Comparison of ENCODE assay signal across 8 mouse cellular contexts in genomic region chr2:164939106-164939505, GRCm38 (mm10). TPM values are rescaled to one million over a fixed set of nuclear protein-coding genes. Genes with fewer than 3 reads are reported as not detected.
DNase-seq lines count a peak whose midpoint lies in the region; ATAC-seq and TF ChIP-seq lines count a peak whose summit lies in the region.

No protein-coding gene starts in this region.

- H3K4me2 ChIP-seq in kidney, embryonic 15.5 days: peak overlapping the region; percentile 64
- peak overlapping the region; percentile 63 for H3K4me2 ChIP-seq in forebrain, embryonic 12.5 days
- peak overlapping the region; percentile 57 for H3K4me2 ChIP-seq in liver, embryonic 15.5 days

- no peak overlapping the region for H3K27ac ChIP-seq in kidney, embryonic 15.5 days
- H3K27ac ChIP-seq in forebrain, embryonic 12.5 days: peak overlapping the region; percentile 70
- no peak overlapping the region for H3K27ac ChIP-seq in liver, embryonic 15.5 days (replicated peaks)

- intact Hi-C loops in gastrocnemius, postnatal 14 days (cut with DNase I; ENCODE audit: low total_unique reads): no loop called here

- no peaks in the 10 kb centered on the region for H3K36me3 ChIP-seq in kidney, embryonic 15.5 days
- no peaks in the 10 kb centered on the region for H3K36me3 ChIP-seq in forebrain, embryonic 12.5 days (replicated peaks)
- no peaks in the 10 kb centered on the region for H3K36me3 ChIP-seq in liver, embryonic 15.5 days (replicated peaks)

- DNase-seq in kidney, postnatal 10 days: no peak
- DNase-seq in brain, embryonic 14.5 days (ENCODE audit: low read depth): peak; percentile 56
- DNase-seq in gastrocnemius, postnatal 14 days: no peak
- DNase-seq in spleen, postnatal 36 days (ENCODE audit: low spot score in 2 of 2): no peak

- no peak for TF ChIP-seq CTCF in brain, embryonic 14.5 days (IDR thresholded peaks at IDR 0.05; ENCODE audit: borderline replicate concordance, extremely low read depth, insufficient read depth, insufficient read length)

- WGBS in kidney, embryonic 15.5 days: 2% methylated on average over 11 of the region's 11 CpGs
- 1% methylated on average over 11 of the region's 11 CpGs for WGBS in forebrain, embryonic 12.5 days
- WGBS in liver, embryonic 15.5 days (ENCODE audit: insufficient replicate concordance): 4% methylated on average over 11 of the region's 11 CpGs

- no peak for TF ChIP-seq POLR2A in brain, embryonic 14.5 days (IDR thresholded peaks at IDR 0.05; ENCODE audit: borderline replicate concordance, extremely low read depth, insufficient read depth, insufficient read length, poor library complexity, severe bottlenecking)

- peaks cover 39% of the 10 kb centered on the region for H3K27me3 ChIP-seq in kidney, embryonic 15.5 days
- H3K27me3 ChIP-seq in forebrain, embryonic 12.5 days: peaks cover 82% of the 10 kb centered on the region
- peaks cover 92% of the 10 kb centered on the region for H3K27me3 ChIP-seq in liver, embryonic 15.5 days

- H3K4me1 ChIP-seq in kidney, embryonic 15.5 days: peaks cover 40% of the 10 kb centered on the region
- peaks cover 20% of the 10 kb centered on the region for H3K4me1 ChIP-seq in forebrain, embryonic 12.5 days
- peaks cover 16% of the 10 kb centered on the region for H3K4me1 ChIP-seq in liver, embryonic 15.5 days (replicated peaks)

- no peaks in the 10 kb centered on the region for H3K9me3 ChIP-seq in kidney, embryonic 15.5 days (replicated peaks)
- H3K9me3 ChIP-seq in forebrain, embryonic 12.5 days: no peaks in the 10 kb centered on the region
- H3K9me3 ChIP-seq in liver, embryonic 15.5 days (replicated peaks): no peaks in the 10 kb centered on the region

- H3K9ac ChIP-seq in kidney, embryonic 15.5 days: peak overlapping the region; percentile 6; the same call in 1 of the 2 replicates
- H3K9ac ChIP-seq in forebrain, embryonic 12.5 days: peak overlapping the region; percentile 36
- H3K9ac ChIP-seq in liver, embryonic 15.5 days: no peak overlapping the region

- ATAC-seq in kidney, embryonic 15.5 days (replicated peaks; ENCODE audit: low FRiP score): 0 out of 2 replicates have a peak, but pooled peaks have one; percentile 23
- peak; percentile 49; the same call in 1 of the 2 replicates for ATAC-seq in forebrain, embryonic 12.5 days (ENCODE audit: low FRiP score)
- ATAC-seq in liver, embryonic 15.5 days (ENCODE audit: insufficient read depth): no peak
- ATAC-seq in activated CD4-positive, CD25-positive, alpha-beta regulatory T cell, adult 4 months: no peak

- peak overlapping the region; percentile 38 for H3K4me3 ChIP-seq in kidney, embryonic 15.5 days (replicated peaks)
- peak overlapping the region; percentile 38 for H3K4me3 ChIP-seq in forebrain, embryonic 12.5 days (replicated peaks)
- H3K4me3 ChIP-seq in liver, embryonic 15.5 days (replicated peaks): peak overlapping the region; percentile 21; the same call in 1 of the 2 replicates

RNA-seq across cellular contexts. Expression of gene Mmp9, which starts 1.5 kb away (rescaled TPM):
- 2.6 and 41.3 TPM in 2 replicates for polyA plus RNA-seq in kidney, embryonic 15.5 days (2015; fragmentation: Nextera tagmentation; extraction: Ambion mirVana)
- 19.5 and 32.8 TPM in 2 replicates for polyA plus RNA-seq in brain, embryonic 14.5 days (2012; rRNA removed)
- polyA plus RNA-seq in forebrain, embryonic 12.5 days (2016; fragmentation: Nextera tagmentation; extraction: Ambion mirVana): 3.6 and 4.4 TPM in 2 replicates
- polyA plus RNA-seq in liver, embryonic 15.5 days (2015; fragmentation: Nextera tagmentation; extraction: Ambion mirVana): 5.9 and 10.2 TPM in 2 replicates
- 1 to 10 TPM in 1 of 2 experiments, under 1 TPM in 1; 0.78 to 1.4 TPM for polyA plus RNA-seq in activated CD4-positive, CD25-positive, alpha-beta regulatory T cell, adult 4 months (2017; shearing (Covaris generic))
- 1 to 10 TPM in 1 of 2 experiments, under 1 TPM in 1; 0.95 to 1.2 TPM for total RNA-seq in gastrocnemius, postnatal 14 days (2021)

RNA-seq across cellular contexts. Expression of gene Slc12a5, which starts 21.5 kb away (rescaled TPM):
- 1.1 TPM in 2 replicates for polyA plus RNA-seq in kidney, embryonic 15.5 days (2015; fragmentation: Nextera tagmentation; extraction: Ambion mirVana)
- 80.5 and 110 TPM in 2 replicates for polyA plus RNA-seq in brain, embryonic 14.5 days (2012; rRNA removed)
- polyA plus RNA-seq in forebrain, embryonic 12.5 days (2016; fragmentation: Nextera tagmentation; extraction: Ambion mirVana): 5.6 and 6.2 TPM in 2 replicates
- 0.26 and 0.37 TPM in 2 replicates for polyA plus RNA-seq in liver, embryonic 15.5 days (2015; fragmentation: Nextera tagmentation; extraction: Ambion mirVana)
- polyA plus RNA-seq in activated CD4-positive, CD25-positive, alpha-beta regulatory T cell, adult 4 months (2017; shearing (Covaris generic)): under 1 TPM in 1 of 2 experiments, not detected in 1; 0.34 TPM
- 1 to 10 TPM in 1 of 2 experiments, under 1 TPM in 1; 0.55 to 1.0 TPM for total RNA-seq in gastrocnemius, postnatal 14 days (2021)

RNA-seq across cellular contexts. Expression of gene Zfp335, which starts 27.5 kb away (rescaled TPM):
- 12.1 and 14.4 TPM in 2 replicates for polyA plus RNA-seq in kidney, embryonic 15.5 days (2015; fragmentation: Nextera tagmentation; extraction: Ambion mirVana)
- polyA plus RNA-seq in brain, embryonic 14.5 days (2012; rRNA removed): 43.2 and 47.0 TPM in 2 replicates
- polyA plus RNA-seq in forebrain, embryonic 12.5 days (2016; fragmentation: Nextera tagmentation; extraction: Ambion mirVana): 18.3 and 19.1 TPM in 2 replicates
- 5.9 and 6.9 TPM in 2 replicates for polyA plus RNA-seq in liver, embryonic 15.5 days (2015; fragmentation: Nextera tagmentation; extraction: Ambion mirVana)
- 1 to 10 TPM; 6.7 to 9.0 TPM for polyA plus RNA-seq in activated CD4-positive, CD25-positive, alpha-beta regulatory T cell, adult 4 months (2017; shearing (Covaris generic))
- total RNA-seq in gastrocnemius, postnatal 14 days (2021): 1 to 10 TPM; 8.4 TPM

Comparison
In these comparisons a context has a peak if more than half of its experiments do, and no peak if none do; other contexts are left out.
1. ATAC-seq: peak in kidney, embryonic 15.5 days (single experiment) and forebrain, embryonic 12.5 days (single experiment); none in liver, embryonic 15.5 days (single experiment) and activated CD4-positive, CD25-positive, alpha-beta regulatory T cell, adult 4 months (single experiment).
2. RNA of gene Slc12a5, which starts 21.5 kb away (polyA plus RNA-seq): 80.5 to 110 TPM in brain, embryonic 14.5 days; 5.6 to 6.2 TPM in forebrain, embryonic 12.5 days, 1.1 TPM in kidney, embryonic 15.5 days, 0.34 TPM in activated CD4-positive, CD25-positive, alpha-beta regulatory T cell, adult 4 months and 0.26 to 0.37 TPM in liver, embryonic 15.5 days; every median in the first group is over 10 times any median in the second.
3. Peak in every context shown above with its lines, with median percentiles within 50 percentile points of each other: H3K4me2 ChIP-seq and H3K4me3 ChIP-seq.